Mouse (Mus musculus): ENCODE measurements around the gene A3galt2. TPM values are rescaled to one million over a fixed set of nuclear protein-coding genes. Genes with fewer than 3 reads are reported as not detected.

A3galt2 gene
- polyA plus RNA-seq, 1 experiment from 2014 or later = 0.35 TPM

GRCm38 (mm10) chr4:128741906-128742305 is 13.3 kb upstream of the A3galt2 start:
- ATAC-seq (replicated peaks; ENCODE audit: low FRiP score, low TSS enrichment, low read depth) (no peak), DNase-seq (ENCODE audit: low spot score) (no peak)
- Histone ChIP-seq H3K4me1 (replicated peaks; ENCODE audit: control insufficient read depth, insufficient read depth, low read length) (peaks cover 28% of the 10 kb centered on the region), H3K36me3 (ENCODE audit: control insufficient read depth, insufficient read depth, low read length) (peaks cover 40% of the 10 kb centered on the region), H3K9ac (ENCODE audit: low read length) (no peak overlapping the region), H3K4me3 (ENCODE audit: low read depth, low read length) (no peak overlapping the region), H3K27me3 (replicated peaks; ENCODE audit: control insufficient read depth, insufficient read depth, low read length) (no peaks in the 10 kb centered on the region), H3K4me2 (ENCODE audit: low read length) (no peak overlapping the region), H3K9me3 (ENCODE audit: control insufficient read depth, low read length) (no peaks in the 10 kb centered on the region), H3K27ac (ENCODE audit: low read depth) (no peak overlapping the region)
- 43% methylated on average over 5 of the region's 5 CpGs for WGBS

- no peaks in the 10 kb centered on the region for H3K9me3 ChIP-seq (ENCODE audit: control insufficient read depth, low read length)
- H3K9ac ChIP-seq (ENCODE audit: low read length) = no peak overlapping the region
- no peak for DNase-seq (ENCODE audit: low spot score)
- H3K4me3 ChIP-seq (ENCODE audit: low read depth, low read length) = no peak overlapping the region
- H3K36me3 ChIP-seq (ENCODE audit: control insufficient read depth, insufficient read depth, low read length) = peaks cover 46% of the 10 kb centered on the region
- H3K27me3 ChIP-seq (replicated peaks; ENCODE audit: control insufficient read depth, insufficient read depth, low read length) = no peaks in the 10 kb centered on the region
- WGBS = 60% methylated on average over 10 of the region's 10 CpGs
- H3K27ac ChIP-seq (ENCODE audit: low read depth) = no peak overlapping the region
- H3K4me2 ChIP-seq (ENCODE audit: low read length) = no peak overlapping the region
- peaks cover 23% of the 10 kb centered on the region for H3K4me1 ChIP-seq (replicated peaks; ENCODE audit: control insufficient read depth, insufficient read depth, low read length)
- ATAC-seq (replicated peaks; ENCODE audit: low FRiP score, low TSS enrichment, low read depth) = no peak
Observed at GRCm38 (mm10) chr4:128742379-128742970, 12.7 kb upstream of the A3galt2 start.

DNA sequence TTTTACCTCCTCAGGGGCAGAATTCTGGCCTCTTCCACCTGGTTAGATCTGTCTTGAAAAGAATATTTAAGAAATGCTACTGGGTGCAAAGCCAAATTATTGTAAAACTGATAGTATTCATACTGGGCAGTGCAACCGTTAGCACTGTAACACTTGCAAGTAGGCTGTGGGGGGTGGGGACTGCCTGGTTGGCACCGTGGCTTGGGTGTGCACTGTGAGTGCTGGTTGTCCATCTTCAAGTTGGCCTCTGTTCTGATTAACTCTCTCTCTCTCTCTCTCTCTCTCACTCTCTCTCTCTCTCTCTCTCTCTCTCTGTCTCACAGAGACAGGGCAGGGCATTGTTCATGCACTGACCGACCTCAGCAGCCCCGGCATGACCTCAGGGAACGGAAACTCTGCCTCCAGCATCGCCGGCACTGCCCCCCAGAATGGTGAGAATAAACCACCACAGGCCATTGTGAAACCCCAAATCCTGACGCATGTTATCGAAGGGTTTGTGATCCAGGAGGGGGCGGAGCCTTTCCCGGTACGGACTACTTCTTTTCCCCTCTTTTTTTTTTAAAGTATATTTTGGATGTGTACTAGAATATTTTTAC is 12.0 kb upstream of the A3galt2 start:
- peaks cover 17% of the 10 kb centered on the region for H3K4me1 ChIP-seq (replicated peaks; ENCODE audit: control insufficient read depth, insufficient read depth, low read length)
- no peak for ATAC-seq (replicated peaks; ENCODE audit: low FRiP score, low TSS enrichment, low read depth)
- 79% methylated on average over 12 of the region's 12 CpGs for WGBS

GRCm38 (mm10) chr4:128745160-128745559 is 10.0 kb upstream of the A3galt2 start:
- Histone ChIP-seq H3K9ac (ENCODE audit: low read length) (no peak overlapping the region), H3K4me2 (ENCODE audit: low read length) (no peak overlapping the region), H3K27me3 (replicated peaks; ENCODE audit: control insufficient read depth, insufficient read depth, low read length) (no peaks in the 10 kb centered on the region), H3K9me3 (ENCODE audit: control insufficient read depth, low read length) (no peaks in the 10 kb centered on the region), H3K4me1 (replicated peaks; ENCODE audit: control insufficient read depth, insufficient read depth, low read length) (peaks cover 12% of the 10 kb centered on the region), H3K27ac (ENCODE audit: low read depth) (no peak overlapping the region), H3K36me3 (ENCODE audit: control insufficient read depth, insufficient read depth, low read length) (peaks cover 72% of the 10 kb centered on the region), H3K4me3 (ENCODE audit: low read depth, low read length) (no peak overlapping the region)
- no peak for DNase-seq (ENCODE audit: low spot score)
- 89% methylated on average over 8 of the region's 8 CpGs for WGBS
- no peak for ATAC-seq (replicated peaks; ENCODE audit: low FRiP score, low TSS enrichment, low read depth)

More for the DNA sequence above, 12.0 kb upstream of the A3galt2 start:
- Histone ChIP-seq H3K4me3 (ENCODE audit: low read depth, low read length) (no peak overlapping the region), H3K27ac (ENCODE audit: low read depth) (no peak overlapping the region), H3K27me3 (replicated peaks; ENCODE audit: control insufficient read depth, insufficient read depth, low read length) (no peaks in the 10 kb centered on the region), H3K9ac (ENCODE audit: low read length) (no peak overlapping the region), H3K9me3 (ENCODE audit: control insufficient read depth, low read length) (no peaks in the 10 kb centered on the region), H3K4me2 (ENCODE audit: low read length) (no peak overlapping the region), H3K36me3 (ENCODE audit: control insufficient read depth, insufficient read depth, low read length) (peaks cover 52% of the 10 kb centered on the region)
- DNase-seq (ENCODE audit: low spot score) = no peak

- no peak for ATAC-seq (replicated peaks; ENCODE audit: low FRiP score, low TSS enrichment, low read depth)
- Histone ChIP-seq H3K9ac (ENCODE audit: low read length) (no peak overlapping the region), H3K9me3 (ENCODE audit: control insufficient read depth, low read length) (no peaks in the 10 kb centered on the region), H3K4me2 (ENCODE audit: low read length) (no peak overlapping the region), H3K36me3 (ENCODE audit: control insufficient read depth, insufficient read depth, low read length) (peaks cover 98% of the 10 kb centered on the region), H3K4me3 (ENCODE audit: low read depth, low read length) (no peak overlapping the region), H3K27ac (ENCODE audit: low read depth) (no peak overlapping the region), H3K4me1 (replicated peaks; ENCODE audit: control insufficient read depth, insufficient read depth, low read length) (0 out of 2 replicates have a peak, but pooled peaks cover under 1% of the 10 kb centered on the region), H3K27me3 (replicated peaks; ENCODE audit: control insufficient read depth, insufficient read depth, low read length) (no peaks in the 10 kb centered on the region)
- WGBS = 84% methylated on average over 22 of the region's 22 CpGs
- DNase-seq (ENCODE audit: low spot score) = no peak
Observed at GRCm38 (mm10) chr4:128747614-128748270, 7.4 kb upstream of the A3galt2 start.

DNA sequence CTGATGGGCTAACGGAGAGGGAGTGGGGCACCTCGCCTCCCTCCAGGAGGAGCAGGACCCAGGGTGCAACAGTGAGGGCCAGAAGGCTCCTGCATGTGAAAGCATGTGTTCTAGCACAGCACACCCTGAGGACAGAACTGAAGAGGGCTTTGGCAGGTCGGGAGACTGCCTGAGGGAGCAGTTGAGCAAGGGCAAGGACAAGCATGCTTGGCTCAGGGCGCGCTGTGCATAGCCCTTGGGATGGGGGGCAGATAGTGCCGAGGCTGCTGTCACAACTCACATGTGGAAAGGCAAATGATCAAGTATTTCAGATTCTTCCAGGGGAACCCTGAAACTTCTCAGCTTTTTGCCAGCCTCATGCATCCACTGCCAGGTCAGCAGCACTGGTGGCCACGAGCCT is 6.9 kb upstream of the A3galt2 start:
- Histone ChIP-seq H3K36me3 (ENCODE audit: control insufficient read depth, insufficient read depth, low read length) (peaks cover 100% of the 10 kb centered on the region), H3K27ac (ENCODE audit: low read depth) (no peak overlapping the region), H3K4me1 (replicated peaks; ENCODE audit: control insufficient read depth, insufficient read depth, low read length) (no peaks in the 10 kb centered on the region), H3K9me3 (ENCODE audit: control insufficient read depth, low read length) (no peaks in the 10 kb centered on the region), H3K4me2 (ENCODE audit: low read length) (no peak overlapping the region), H3K27me3 (replicated peaks; ENCODE audit: control insufficient read depth, insufficient read depth, low read length) (no peaks in the 10 kb centered on the region), H3K9ac (ENCODE audit: low read length) (no peak overlapping the region), H3K4me3 (ENCODE audit: low read depth, low read length) (no peak overlapping the region)
- ATAC-seq (replicated peaks; ENCODE audit: low FRiP score, low TSS enrichment, low read depth) (no peak), DNase-seq (ENCODE audit: low spot score) (no peak)
- 86% methylated on average over 7 of the region's 7 CpGs for WGBS

- WGBS = 65% methylated on average over 5 of the region's 5 CpGs
- Histone ChIP-seq H3K9me3 (ENCODE audit: control insufficient read depth, low read length) (no peaks in the 10 kb centered on the region), H3K4me3 (ENCODE audit: low read depth, low read length) (no peak overlapping the region), H3K4me2 (ENCODE audit: low read length) (no peak overlapping the region), H3K4me1 (replicated peaks; ENCODE audit: control insufficient read depth, insufficient read depth, low read length) (no peaks in the 10 kb centered on the region), H3K27ac (ENCODE audit: low read depth) (no peak overlapping the region), H3K27me3 (replicated peaks; ENCODE audit: control insufficient read depth, insufficient read depth, low read length) (no peaks in the 10 kb centered on the region), H3K36me3 (ENCODE audit: control insufficient read depth, insufficient read depth, low read length) (peaks cover 90% of the 10 kb centered on the region), H3K9ac (ENCODE audit: low read length) (no peak overlapping the region)
- DNase-seq (ENCODE audit: low spot score) (no peak), ATAC-seq (replicated peaks; ENCODE audit: low FRiP score, low TSS enrichment, low read depth) (no peak)
Observed at GRCm38 (mm10) chr4:128751006-128751405, 4.2 kb upstream of the A3galt2 start.

- WGBS = 86% methylated on average over 13 of the region's 13 CpGs
- Histone ChIP-seq H3K4me3 (ENCODE audit: low read depth, low read length) (no peak overlapping the region), H3K9ac (ENCODE audit: low read length) (no peak overlapping the region), H3K27ac (ENCODE audit: low read depth) (no peak overlapping the region), H3K4me1 (replicated peaks; ENCODE audit: control insufficient read depth, insufficient read depth, low read length) (no peaks in the 10 kb centered on the region), H3K36me3 (ENCODE audit: control insufficient read depth, insufficient read depth, low read length) (peaks cover 78% of the 10 kb centered on the region), H3K4me2 (ENCODE audit: low read length) (no peak overlapping the region), H3K9me3 (ENCODE audit: control insufficient read depth, low read length) (no peaks in the 10 kb centered on the region), H3K27me3 (replicated peaks; ENCODE audit: control insufficient read depth, insufficient read depth, low read length) (no peaks in the 10 kb centered on the region)
- DNase-seq (ENCODE audit: low spot score) = no peak
- no peak for ATAC-seq (replicated peaks; ENCODE audit: low FRiP score, low TSS enrichment, low read depth)
Observed at GRCm38 (mm10) chr4:128752031-128752757, 3.0 kb upstream of the A3galt2 start.
